Mouse (Mus musculus) midbrain, embryonic 10.5 days (tissue): ENCODE measurements at regions not wholly inside any gene's neighbourhood (a gene's known extent, or its start where the extent isn't known, plus 50 kb on each side); places are given as distances from the start of the nearest gene placed in this dataset.

Experiments used
- DNase-seq: peaks from one replicate; pipeline ENCODE4 v3.0.0-alpha.2; 2017; ENCODE audit warnings: low spot score
- H3K27ac ChIP-seq: fragments of 300-500 bp; sonication (generic); replicated peaks from 2 replicates; pipeline ENCODE4 v1.5.1; 2016; ENCODE audit warnings: mild to moderate bottlenecking
- H3K27me3 ChIP-seq: fragments of 300-500 bp; sonication (generic); 2 replicates; pipeline ENCODE4 v1.6.1; 2016; ENCODE audit warnings: low read depth, mild to moderate bottlenecking; ENCODE audit not compliant: poor library complexity, severe bottlenecking
- H3K36me3 ChIP-seq: fragments of 300-500 bp; sonication (generic); 2 replicates; pipeline ENCODE4 v1.6.1; 2016; ENCODE audit warnings: mild to moderate bottlenecking, moderate library complexity
- H3K4me1 ChIP-seq: fragments of 300-500 bp; sonication (generic); 2 replicates; pipeline ENCODE4 v1.6.1; 2016
- H3K4me3 ChIP-seq: fragments of 300-500 bp; sonication (generic); 2 replicates; pipeline ENCODE4 v1.5.1; 2016; ENCODE audit warnings: mild to moderate bottlenecking, moderate library complexity
- H3K9me3 ChIP-seq: fragments of 300-500 bp; sonication (generic); replicated peaks from 2 replicates; pipeline ENCODE4 v1.6.1; 2016; ENCODE audit warnings: mild to moderate bottlenecking
- WGBS: fragments of 180-500 bp; shearing (Covaris S2); methylation state at CpG from one replicate; pipeline ENCODE4 v1.1.7; 2016; 5-methylcytosine and 5-hydroxymethylcytosine counted together

- H3K9me3 ChIP-seq: no peaks in the 10 kb centered on the region
- no peaks in the 10 kb centered on the region for H3K27me3 ChIP-seq
- no peak overlapping the region for H3K4me3 ChIP-seq
- DNase-seq: no peak
- WGBS: 90% methylated on average over 7 of the region's 7 CpGs
- no peak overlapping the region for H3K27ac ChIP-seq
- no peaks in the 10 kb centered on the region for H3K36me3 ChIP-seq
- H3K4me1 ChIP-seq: no peaks in the 10 kb centered on the region
These were observed 69.2 kb downstream of the Nhlrc3 start for GRCm38 (mm10) chr3:53393945-53394344.

GRCm38 (mm10) chr3:53381704-53382581, 81.2 kb downstream of the Nhlrc3 start:
- Histone ChIP-seq H3K4me3 (no peak overlapping the region), H3K36me3 (no peaks in the 10 kb centered on the region), H3K4me1 (no peaks in the 10 kb centered on the region), H3K9me3 (peaks cover 8% of the 10 kb centered on the region; the same call in 1 of the 2 replicates), H3K27me3 (no peaks in the 10 kb centered on the region), H3K27ac (no peak overlapping the region)
- no peak for DNase-seq
- 83% methylated on average over 14 of the region's 14 CpGs for WGBS

GRCm38 (mm10) chr3:53379519-53380181, 83.5 kb downstream of the Nhlrc3 start:
- no peaks in the 10 kb centered on the region for H3K27me3 ChIP-seq
- H3K4me1 ChIP-seq: no peaks in the 10 kb centered on the region
- DNase-seq: no peak
- H3K9me3 ChIP-seq: no peaks in the 10 kb centered on the region
- WGBS: 76% methylated on average over 4 of the region's 4 CpGs
- H3K36me3 ChIP-seq: no peaks in the 10 kb centered on the region
- H3K4me3 ChIP-seq: no peak overlapping the region
- no peak overlapping the region for H3K27ac ChIP-seq

GRCm38 (mm10) chr3:53376864-53377447, 86.2 kb downstream of the Nhlrc3 start:
- 86% methylated on average over 3 of the region's 3 CpGs for WGBS

GRCm38 (mm10) chr3:53372887-53373286, 90.2 kb downstream of the Nhlrc3 start:
- Histone ChIP-seq H3K4me1 (no peaks in the 10 kb centered on the region), H3K36me3 (no peaks in the 10 kb centered on the region), H3K27me3 (no peaks in the 10 kb centered on the region), H3K4me3 (no peak overlapping the region), H3K9me3 (peaks cover 13% of the 10 kb centered on the region; the same call in 1 of the 2 replicates), H3K27ac (no peak overlapping the region)
- no peak for DNase-seq
- WGBS: 89% methylated on average over 7 of the region's 7 CpGs

More at GRCm38 (mm10) chr3:53376864-53377447, 86.2 kb downstream of the Nhlrc3 start:
- no peak for DNase-seq
- Histone ChIP-seq H3K4me1 (no peaks in the 10 kb centered on the region), H3K4me3 (no peak overlapping the region), H3K36me3 (no peaks in the 10 kb centered on the region), H3K27me3 (no peaks in the 10 kb centered on the region), H3K9me3 (no peaks in the 10 kb centered on the region), H3K27ac (no peak overlapping the region)

- Histone ChIP-seq H3K4me1 (no peaks in the 10 kb centered on the region), H3K27me3 (no peaks in the 10 kb centered on the region), H3K27ac (no peak overlapping the region), H3K36me3 (no peaks in the 10 kb centered on the region), H3K4me3 (no peak overlapping the region), H3K9me3 (peaks cover 13% of the 10 kb centered on the region; the same call in 1 of the 2 replicates)
- no peak for DNase-seq
- WGBS: 74% methylated on average over 7 of the region's 7 CpGs
These were observed 91.2 kb downstream of the Nhlrc3 start for GRCm38 (mm10) chr3:53371910-53372309.

- Histone ChIP-seq H3K9me3 (no peaks in the 10 kb centered on the region), H3K36me3 (no peaks in the 10 kb centered on the region), H3K4me1 (no peaks in the 10 kb centered on the region), H3K4me3 (no peak overlapping the region), H3K27ac (no peak overlapping the region), H3K27me3 (no peaks in the 10 kb centered on the region)
- WGBS: 88% methylated on average over 4 of the region's 4 CpGs
- DNase-seq: no peak
These were observed 101.9 kb downstream of the Nhlrc3 start for GRCm38 (mm10) chr3:53361202-53361601.

- DNase-seq: no peak
- no peaks in the 10 kb centered on the region; the same call in 1 of the 2 replicates for H3K9me3 ChIP-seq
- no peak overlapping the region for H3K4me3 ChIP-seq
- no peaks in the 10 kb centered on the region for H3K4me1 ChIP-seq
- H3K36me3 ChIP-seq: no peaks in the 10 kb centered on the region
- 82% methylated on average over 8 of the region's 8 CpGs for WGBS
- no peaks in the 10 kb centered on the region for H3K27me3 ChIP-seq
- no peak overlapping the region for H3K27ac ChIP-seq
These were observed 109.4 kb downstream of the Nhlrc3 start for GRCm38 (mm10) chr3:53353693-53354092.

GRCm38 (mm10) chr3:53353282-53353681, 109.8 kb downstream of the Nhlrc3 start:
- no peak for DNase-seq
- Histone ChIP-seq H3K27ac (no peak overlapping the region), H3K4me1 (no peaks in the 10 kb centered on the region), H3K27me3 (no peaks in the 10 kb centered on the region), H3K4me3 (no peak overlapping the region), H3K36me3 (no peaks in the 10 kb centered on the region), H3K9me3 (no peaks in the 10 kb centered on the region; the same call in 1 of the 2 replicates)
- 88% methylated on average over 7 of the region's 7 CpGs for WGBS

- Histone ChIP-seq H3K4me3 (no peak overlapping the region), H3K4me1 (no peaks in the 10 kb centered on the region), H3K27ac (no peak overlapping the region), H3K9me3 (no peaks in the 10 kb centered on the region), H3K36me3 (no peaks in the 10 kb centered on the region), H3K27me3 (no peaks in the 10 kb centered on the region)
- 85% methylated on average over 6 of the region's 6 CpGs for WGBS
- no peak for DNase-seq
These were observed 119.5 kb downstream of the Nhlrc3 start for GRCm38 (mm10) chr3:53343638-53344037.

GRCm38 (mm10) chr3:53341304-53342206, 121.6 kb downstream of the Nhlrc3 start:
- H3K27ac ChIP-seq: no peak overlapping the region
- no peaks in the 10 kb centered on the region for H3K36me3 ChIP-seq
- 84% methylated on average over 22 of the region's 22 CpGs for WGBS
- H3K9me3 ChIP-seq: no peaks in the 10 kb centered on the region
- H3K4me1 ChIP-seq: no peaks in the 10 kb centered on the region
- H3K27me3 ChIP-seq: no peaks in the 10 kb centered on the region
- no peak overlapping the region for H3K4me3 ChIP-seq
- DNase-seq: no peak

GRCm38 (mm10) chr3:53338571-53338970, 124.6 kb downstream of the Nhlrc3 start:
- no peaks in the 10 kb centered on the region for H3K27me3 ChIP-seq
- no peaks in the 10 kb centered on the region for H3K4me1 ChIP-seq
- H3K36me3 ChIP-seq: no peaks in the 10 kb centered on the region
- no peaks in the 10 kb centered on the region for H3K9me3 ChIP-seq
- no peak overlapping the region for H3K27ac ChIP-seq
- 96% methylated on average over 7 of the region's 7 CpGs for WGBS
- no peak for DNase-seq
- no peak overlapping the region for H3K4me3 ChIP-seq
